Mouse (Mus musculus) embryonic facial prominence, embryonic 12.5 days (tissue): Measurements from ENCODE around the gene Hcn3. TPM values are rescaled to one million over a fixed set of nuclear protein-coding genes. Genes with fewer than 3 reads are reported as not detected.

ENCODE experiments used
- ATAC-seq: fragments of 200-750 bp; cut with Nextera tagmentation; 2 replicates; pipeline ENCODE4 v1.8.0; 2017; ENCODE audit not compliant: insufficient number of reproducible peaks, insufficient read depth, low FRiP score, low TSS enrichment
- H3K27ac ChIP-seq: fragments of 300-500 bp; sonication (generic); 2 replicates; pipeline ENCODE4 v1.5.1; 2016; ENCODE audit warnings: mild to moderate bottlenecking
- H3K27me3 ChIP-seq: fragments of 300-500 bp; sonication (generic); 2 replicates; pipeline ENCODE4 v1.6.1; 2016; ENCODE audit warnings: mild to moderate bottlenecking, moderate library complexity
- H3K36me3 ChIP-seq: fragments of 300-500 bp; sonication (generic); 2 replicates; pipeline ENCODE4 v1.6.1; 2016; ENCODE audit warnings: mild to moderate bottlenecking
- H3K4me1 ChIP-seq: fragments of 300-500 bp; sonication (generic); 2 replicates; pipeline ENCODE4 v1.6.1; 2016
- H3K4me2 ChIP-seq: fragments of 300-500 bp; sonication (generic); replicated peaks from 2 replicates; pipeline ENCODE4 v1.6.1; 2016; ENCODE audit warnings: mild to moderate bottlenecking, moderate library complexity
- H3K4me3 ChIP-seq: fragments of 300-500 bp; sonication (generic); 2 replicates; pipeline ENCODE4 v1.5.1; 2016; ENCODE audit warnings: mild to moderate bottlenecking
- H3K9ac ChIP-seq: fragments of 300-500 bp; sonication (generic); 2 replicates; pipeline ENCODE4 v1.6.1; 2016; ENCODE audit warnings: mild to moderate bottlenecking, moderate library complexity
- H3K9me3 ChIP-seq: fragments of 300-500 bp; sonication (generic); 2 replicates; pipeline ENCODE4 v1.6.1; 2016; ENCODE audit warnings: mild to moderate bottlenecking, moderate library complexity
- WGBS: fragments of 180-500 bp; shearing (Covaris S2); methylation state at CpG from one replicate; pipeline ENCODE4 v1.1.7; 2016; 5-methylcytosine and 5-hydroxymethylcytosine counted together
- polyA plus RNA-seq: library from polyadenylated mRNA; unstranded; fragments of >200 nt; fragmentation: Nextera tagmentation; extraction: Ambion mirVana; gene quantifications from 2 replicates; pipeline ENCODE4 v1.2.1, GENCODE M21; 2016

Gene Hcn3
- polyA plus RNA-seq, 1 experiment from 2014 or later, result 3.9 TPM

GRCm38 (mm10) chr3:89133752-89134151, 26.2 kb downstream of the Hcn3 start:
- Histone ChIP-seq H3K9me3 (no peaks in the 10 kb centered on the region), H3K4me3 (no peak overlapping the region), H3K27me3 (peaks cover 9% of the 10 kb centered on the region; the same call in 1 of the 2 replicates), H3K27ac (no peak overlapping the region), H3K4me1 (peaks cover 6% of the 10 kb centered on the region; the same call in 1 of the 2 replicates), H3K9ac (no peak overlapping the region), H3K4me2 (no peak overlapping the region), H3K36me3 (no peaks in the 10 kb centered on the region)
- 96% methylated on average over 1 of the region's 1 CpGs for WGBS
- ATAC-seq, result no peak

- H3K27me3 ChIP-seq, result peaks cover 9% of the 10 kb centered on the region; the same call in 1 of the 2 replicates
- no peaks in the 10 kb centered on the region for H3K9me3 ChIP-seq
- no peak overlapping the region for H3K9ac ChIP-seq
- no peak overlapping the region for H3K4me2 ChIP-seq
- no peak overlapping the region for H3K27ac ChIP-seq
- peaks cover 6% of the 10 kb centered on the region; the same call in 1 of the 2 replicates for H3K4me1 ChIP-seq
- no peak overlapping the region for H3K4me3 ChIP-seq
- WGBS, result 79% methylated on average over 7 of the region's 7 CpGs
- ATAC-seq, result no peak
- no peaks in the 10 kb centered on the region for H3K36me3 ChIP-seq
Measured at GRCm38 (mm10) chr3:89133063-89133450, 26.9 kb downstream of the Hcn3 start.

GRCm38 (mm10) chr3:89132285-89133062, 27.5 kb downstream of the Hcn3 start:
- ATAC-seq, result no peak
- no peaks in the 10 kb centered on the region for H3K36me3 ChIP-seq
- H3K9me3 ChIP-seq, result no peaks in the 10 kb centered on the region
- peaks cover 6% of the 10 kb centered on the region; the same call in 1 of the 2 replicates for H3K4me1 ChIP-seq
- H3K9ac ChIP-seq, result peak overlapping the region; percentile 48
- H3K4me2 ChIP-seq, result peak overlapping the region; percentile 63
- H3K27ac ChIP-seq, result no peak overlapping the region
- WGBS, result 15% methylated on average over 30 of the region's 30 CpGs
- peaks cover 9% of the 10 kb centered on the region; the same call in 1 of the 2 replicates for H3K27me3 ChIP-seq
- H3K4me3 ChIP-seq, result peak overlapping the region; percentile 33

GRCm38 (mm10) chr3:89131816-89132215, 28.2 kb downstream of the Hcn3 start:
- Histone ChIP-seq H3K9me3 (no peaks in the 10 kb centered on the region), H3K36me3 (no peaks in the 10 kb centered on the region), H3K27ac (no peak overlapping the region), H3K4me1 (peaks cover 6% of the 10 kb centered on the region; the same call in 1 of the 2 replicates), H3K4me2 (peak overlapping the region; percentile 63), H3K9ac (0 out of 2 replicates have a peak overlapping the region, but pooled peaks have one; percentile 48), H3K27me3 (peaks cover 9% of the 10 kb centered on the region; the same call in 1 of the 2 replicates), H3K4me3 (peak overlapping the region; percentile 33)
- no peak for ATAC-seq
- 35% methylated on average over 4 of the region's 4 CpGs for WGBS

- no peak for ATAC-seq
- no peaks in the 10 kb centered on the region for H3K36me3 ChIP-seq
- H3K4me2 ChIP-seq, result no peak overlapping the region
- 85% methylated on average over 3 of the region's 3 CpGs for WGBS
- H3K27ac ChIP-seq, result no peak overlapping the region
- no peaks in the 10 kb centered on the region for H3K9me3 ChIP-seq
- H3K27me3 ChIP-seq, result 0 out of 2 replicates have a peak, but pooled peaks cover 5% of the 10 kb centered on the region
- peaks cover 6% of the 10 kb centered on the region; the same call in 1 of the 2 replicates for H3K4me1 ChIP-seq
- H3K9ac ChIP-seq, result no peak overlapping the region
- H3K4me3 ChIP-seq, result no peak overlapping the region
Measured at GRCm38 (mm10) chr3:89129908-89130307, 30.1 kb downstream of the Hcn3 start.

GRCm38 (mm10) chr3:89125981-89126380, 34.0 kb downstream of the Hcn3 start:
- H3K27me3 ChIP-seq, result no peaks in the 10 kb centered on the region
- no peak overlapping the region for H3K4me3 ChIP-seq
- 88% methylated on average over 3 of the region's 3 CpGs for WGBS
- no peaks in the 10 kb centered on the region for H3K36me3 ChIP-seq
- H3K27ac ChIP-seq, result no peak overlapping the region
- no peaks in the 10 kb centered on the region for H3K9me3 ChIP-seq
- H3K9ac ChIP-seq, result no peak overlapping the region
- no peaks in the 10 kb centered on the region for H3K4me1 ChIP-seq
- ATAC-seq, result no peak
- H3K4me2 ChIP-seq, result no peak overlapping the region

- no peak for ATAC-seq
- WGBS, result 82% methylated on average over 3 of the region's 3 CpGs
- Histone ChIP-seq H3K27me3 (no peaks in the 10 kb centered on the region), H3K4me1 (no peaks in the 10 kb centered on the region), H3K27ac (no peak overlapping the region), H3K9ac (no peak overlapping the region), H3K4me2 (no peak overlapping the region), H3K9me3 (no peaks in the 10 kb centered on the region), H3K36me3 (no peaks in the 10 kb centered on the region), H3K4me3 (no peak overlapping the region)
Measured at GRCm38 (mm10) chr3:89124241-89124640, 35.8 kb downstream of the Hcn3 start.

- Histone ChIP-seq H3K36me3 (no peaks in the 10 kb centered on the region), H3K27me3 (no peaks in the 10 kb centered on the region), H3K27ac (no peak overlapping the region), H3K9me3 (no peaks in the 10 kb centered on the region), H3K4me3 (no peak overlapping the region), H3K4me1 (no peaks in the 10 kb centered on the region), H3K4me2 (no peak overlapping the region), H3K9ac (no peak overlapping the region)
- no peak for ATAC-seq
- WGBS, result 82% methylated on average over 2 of the region's 2 CpGs
Measured at GRCm38 (mm10) chr3:89123313-89123712, 36.7 kb downstream of the Hcn3 start.

GRCm38 (mm10) chr3:89115522-89115921, 44.5 kb downstream of the Hcn3 start:
- no peaks in the 10 kb centered on the region for H3K36me3 ChIP-seq
- H3K27ac ChIP-seq, result no peak overlapping the region
- no peaks in the 10 kb centered on the region for H3K4me1 ChIP-seq
- H3K9ac ChIP-seq, result no peak overlapping the region
- no peak overlapping the region for H3K4me2 ChIP-seq
- H3K27me3 ChIP-seq, result no peaks in the 10 kb centered on the region
- ATAC-seq, result no peak
- H3K9me3 ChIP-seq, result no peaks in the 10 kb centered on the region
- WGBS, result 17% methylated on average over 2 of the region's 2 CpGs
- no peak overlapping the region for H3K4me3 ChIP-seq

- Histone ChIP-seq H3K4me1 (no peaks in the 10 kb centered on the region), H3K4me2 (no peak overlapping the region), H3K9ac (no peak overlapping the region), H3K36me3 (no peaks in the 10 kb centered on the region), H3K9me3 (no peaks in the 10 kb centered on the region), H3K4me3 (no peak overlapping the region), H3K27me3 (no peaks in the 10 kb centered on the region), H3K27ac (no peak overlapping the region)
- 82% methylated on average over 4 of the region's 4 CpGs for WGBS
- no peak for ATAC-seq
Measured at GRCm38 (mm10) chr3:89113058-89113457, 46.9 kb downstream of the Hcn3 start.

GRCm38 (mm10) chr3:89108146-89108545, 51.9 kb downstream of the Hcn3 start:
- Histone ChIP-seq H3K9ac (no peak overlapping the region), H3K27me3 (no peaks in the 10 kb centered on the region), H3K9me3 (no peaks in the 10 kb centered on the region), H3K4me2 (no peak overlapping the region), H3K36me3 (no peaks in the 10 kb centered on the region), H3K27ac (no peak overlapping the region), H3K4me3 (no peak overlapping the region), H3K4me1 (no peaks in the 10 kb centered on the region)
- no peak for ATAC-seq
- WGBS, result 65% methylated on average over 1 of the region's 1 CpGs

GRCm38 (mm10) chr3:89107545-89107944, 52.5 kb downstream of the Hcn3 start:
- H3K36me3 ChIP-seq, result no peaks in the 10 kb centered on the region
- no peaks in the 10 kb centered on the region for H3K9me3 ChIP-seq
- ATAC-seq, result no peak
- H3K4me1 ChIP-seq, result no peaks in the 10 kb centered on the region
- no peak overlapping the region for H3K9ac ChIP-seq
- H3K27me3 ChIP-seq, result no peaks in the 10 kb centered on the region
- no peak overlapping the region for H3K4me3 ChIP-seq
- H3K27ac ChIP-seq, result no peak overlapping the region
- 65% methylated on average over 3 of the region's 3 CpGs for WGBS
- H3K4me2 ChIP-seq, result no peak overlapping the region
